ENCODE assay signal across 14 mouse cellular contexts in genomic region chr7:45587631-45588592, GRCm38 (mm10). TPM values are rescaled to one million over a fixed set of nuclear protein-coding genes. Genes with fewer than 3 reads are reported as not detected.
"Had no signal": no experiment of that assay in that cellular context is flagged by ENCODE, and none has a peak within 500 bp of the region (broad histone marks: within the 10 kb centered on the region; RNA-seq: fewer than 3 reads in every experiment).

No protein-coding gene starts in this region.

- H3K9me3 ChIP-seq: limb, embryonic 12.5 days had no signal

- DNase-seq: kidney, adult 18-20 months; kidney, postnatal 10 days; kidney, postnatal 4 days; liver; lung, adult 2 months; lung, postnatal 36 days; thymus, adult 18-20 months; thymus, postnatal 14 days had no signal

- H3K27ac ChIP-seq: limb, embryonic 12.5 days; liver, embryonic 14.5 days had no signal

- H3K9ac ChIP-seq: limb, embryonic 12.5 days; liver, embryonic 14.5 days had no signal

- H3K27me3 ChIP-seq: limb, embryonic 12.5 days had no signal

RNA-seq across cellular contexts. Expression of gene Fgf21, which starts 27.4 kb away (rescaled TPM):
- polyA plus RNA-seq: kidney, embryonic 14.5 days; limb, embryonic 12.5 days; liver, embryonic 14.5 days; lung, adult 2 months; lung, postnatal 0 days; neural tube, embryonic 11.5 days; urinary bladder, adult 2 months had no signal

RNA-seq across cellular contexts. Expression of gene Fut1, which starts 29.2 kb away (rescaled TPM):
- polyA plus RNA-seq: limb, embryonic 12.5 days; liver, embryonic 14.5 days; neural tube, embryonic 11.5 days; urinary bladder, adult 2 months had no signal

RNA-seq across cellular contexts. Expression of gene Izumo1, which starts 33.7 kb away (rescaled TPM):
- polyA plus RNA-seq: neural tube, embryonic 11.5 days had no signal
